Mouse (Mus musculus) stomach, embryonic 15.5 days (tissue): ENCODE results near the gene Epp13. TPM values are rescaled to one million over a fixed set of nuclear protein-coding genes. Genes with fewer than 3 reads are reported as not detected.
"Not testable (repeated sequence)": the region's sequence is repeated elsewhere in the genome, so short reads cannot be mapped to it uniquely, and the experiment has no call there.

Source experiments
- ATAC-seq: fragments of 200-750 bp; cut with Nextera tagmentation; 2 replicates; pipeline ENCODE4 v1.8.0; 2017; ENCODE audit warnings: low read depth, moderate number of reproducible peaks, moderate TSS enrichment; ENCODE audit not compliant: insufficient read depth, low FRiP score
- H3K27ac ChIP-seq: fragments of 300-500 bp; sonication (generic); 2 replicates; pipeline ENCODE4 v1.5.1; 2015; ENCODE audit warnings: mild to moderate bottlenecking, inconsistent platforms
- H3K27me3 ChIP-seq: fragments of 300-500 bp; sonication (generic); replicated peaks from 2 replicates; pipeline ENCODE4 v1.6.1; 2015; ENCODE audit warnings: inconsistent platforms
- H3K36me3 ChIP-seq: fragments of 300-500 bp; sonication (generic); 2 replicates; pipeline ENCODE4 v1.6.1; 2015; ENCODE audit warnings: inconsistent platforms
- H3K4me1 ChIP-seq: fragments of 300-500 bp; sonication (generic); 2 replicates; pipeline ENCODE4 v1.6.1; 2015; ENCODE audit warnings: inconsistent platforms
- H3K4me2 ChIP-seq: fragments of 300-500 bp; sonication (generic); 2 replicates; pipeline ENCODE4 v1.6.1; 2015; ENCODE audit warnings: mild to moderate bottlenecking, inconsistent platforms
- H3K4me3 ChIP-seq: fragments of 300-500 bp; sonication (generic); replicated peaks from 2 replicates; pipeline ENCODE4 v1.5.1; 2015; ENCODE audit warnings: inconsistent platforms
- H3K9ac ChIP-seq: fragments of 300-500 bp; sonication (generic); 2 replicates; pipeline ENCODE4 v1.6.1; 2015; ENCODE audit warnings: inconsistent platforms
- H3K9me3 ChIP-seq: fragments of 300-500 bp; sonication (generic); 2 replicates; pipeline ENCODE4 v1.6.1; 2016; ENCODE audit warnings: inconsistent platforms
- WGBS: fragments of 180-500 bp; shearing (Covaris S2); methylation state at CpG from one replicate; pipeline ENCODE4 v1.1.7; 2015; 5-methylcytosine and 5-hydroxymethylcytosine counted together
- polyA plus RNA-seq: library from polyadenylated mRNA; unstranded; fragments of >200 nt; fragmentation: Nextera tagmentation; extraction: Ambion mirVana; gene quantifications from 2 replicates; pipeline ENCODE4 v1.2.1, GENCODE M21; 2015

Epp13 gene
- not detected in 2 replicates for polyA plus RNA-seq

- no peak within 1 kb of the TSS for H3K4me3 ChIP-seq
- no peaks in the 10 kb centered on the region for H3K36me3 ChIP-seq
- no peak within 1 kb of the TSS for H3K9ac ChIP-seq
- 79% methylated on average over 6 of the region's 6 CpGs for WGBS
- H3K27me3 ChIP-seq, result no peaks in the 10 kb centered on the region
- no peak for ATAC-seq
- H3K4me2 ChIP-seq, result no peak within 1 kb of the TSS
- H3K9me3 ChIP-seq, result no peaks in the 10 kb centered on the region
- H3K4me1 ChIP-seq, result no peaks in the 10 kb centered on the region
- H3K27ac ChIP-seq, result no peak within 1 kb of the TSS
Observed at GRCm38 (mm10) chr7:6252410-6252809, at the start of gene Epp13. Gene Epp13, plus strand, starts transcription at chr7:6252710.

DNA sequence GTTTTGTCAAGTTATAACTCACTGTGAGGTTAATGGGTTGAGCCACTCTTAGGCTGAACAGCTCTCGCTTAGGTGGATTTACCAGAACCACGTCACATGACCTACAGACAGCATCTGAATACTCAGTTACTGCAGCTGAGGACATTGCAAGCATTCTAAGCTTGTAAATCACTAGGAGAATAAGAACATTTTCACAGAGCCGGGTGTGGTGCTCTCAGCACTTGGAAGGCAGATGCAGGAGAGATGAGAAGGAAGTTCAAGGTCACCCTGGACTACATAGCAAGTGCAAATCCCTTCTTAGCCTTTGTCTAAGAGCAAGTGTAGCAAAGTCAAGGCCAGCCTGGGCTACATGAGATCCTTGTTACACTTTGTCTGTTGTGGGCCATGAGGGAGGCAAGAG, 48.3 kb upstream of the Epp13 start:
- Histone ChIP-seq H3K9ac (no peak overlapping the region), H3K27ac (no peak overlapping the region), H3K9me3 (no peaks in the 10 kb centered on the region), H3K27me3 (no peaks in the 10 kb centered on the region), H3K4me3 (no peak overlapping the region), H3K36me3 (no peaks in the 10 kb centered on the region), H3K4me2 (no peak overlapping the region), H3K4me1 (no peaks in the 10 kb centered on the region)
- no peak for ATAC-seq
- WGBS, result 76% methylated on average over 3 of the region's 3 CpGs

GRCm38 (mm10) chr7:6213144-6213543, 39.4 kb upstream of the Epp13 start:
- H3K27ac ChIP-seq, result no peak overlapping the region
- 52% methylated on average over 5 of the region's 5 CpGs for WGBS
- no peak for ATAC-seq

DNA sequence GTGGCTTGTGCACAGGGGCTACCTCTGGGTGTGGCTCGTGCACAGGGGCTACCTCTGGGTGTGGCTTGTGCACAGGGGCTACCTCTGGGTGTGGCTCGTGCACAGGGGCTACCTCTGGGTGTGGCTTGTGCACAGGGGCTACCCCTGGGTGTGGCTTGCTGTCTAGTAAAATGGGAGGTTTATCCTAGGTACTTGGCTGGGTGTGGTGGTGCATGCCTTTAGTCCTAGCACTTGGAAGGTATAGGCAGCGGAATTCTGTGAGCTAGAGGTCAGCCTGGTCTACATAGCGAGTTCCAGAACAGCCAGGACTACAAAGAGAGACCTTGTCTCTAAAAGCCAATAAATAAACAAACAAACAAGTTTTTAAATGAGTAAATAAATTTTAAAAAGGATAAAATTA, 37.8 kb upstream of the Epp13 start:
- 72% methylated on average over 4 of the region's 4 CpGs for WGBS
- not testable (repeated sequence) for H3K9ac ChIP-seq, H3K36me3 ChIP-seq, ATAC-seq, H3K4me3 ChIP-seq, H3K27ac ChIP-seq, H3K27me3 ChIP-seq, H3K4me2 ChIP-seq, H3K9me3 ChIP-seq, H3K4me1 ChIP-seq

More at GRCm38 (mm10) chr7:6213144-6213543, 39.4 kb upstream of the Epp13 start:
- H3K9me3 ChIP-seq, result no peaks in the 10 kb centered on the region
- H3K4me2 ChIP-seq, result no peak overlapping the region
- H3K4me1 ChIP-seq, result no peaks in the 10 kb centered on the region
- no peak overlapping the region for H3K9ac ChIP-seq
- no peak overlapping the region for H3K4me3 ChIP-seq
- no peaks in the 10 kb centered on the region for H3K27me3 ChIP-seq
- H3K36me3 ChIP-seq, result no peaks in the 10 kb centered on the region

DNA sequence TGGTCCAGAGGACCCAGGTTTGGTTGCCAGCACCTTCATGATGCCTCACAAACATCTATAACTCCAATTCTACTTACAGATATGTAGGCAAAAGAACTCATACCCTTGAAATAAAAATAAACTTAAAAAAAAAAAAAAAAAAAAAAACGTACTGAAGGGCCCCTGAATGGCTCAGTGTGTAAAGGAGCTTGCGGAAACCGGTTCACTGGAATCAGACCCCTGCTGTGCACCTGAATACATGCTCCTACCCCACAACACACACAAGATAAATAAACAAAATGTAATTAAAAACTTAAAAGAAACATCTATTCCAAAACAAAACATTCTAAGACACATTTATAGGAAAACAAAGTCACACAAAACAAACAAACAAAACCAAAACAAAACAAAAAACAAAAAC, 32.4 kb upstream of the Epp13 start:
- H3K27me3 ChIP-seq, result no peaks in the 10 kb centered on the region
- no peak overlapping the region for H3K4me2 ChIP-seq
- no peak overlapping the region for H3K9ac ChIP-seq
- no peak overlapping the region for H3K4me3 ChIP-seq
- H3K4me1 ChIP-seq, result no peaks in the 10 kb centered on the region
- WGBS, result 60% methylated on average over 3 of the region's 3 CpGs
- no peak for ATAC-seq
- H3K9me3 ChIP-seq, result no peaks in the 10 kb centered on the region
- H3K36me3 ChIP-seq, result no peaks in the 10 kb centered on the region
- no peak overlapping the region for H3K27ac ChIP-seq

DNA sequence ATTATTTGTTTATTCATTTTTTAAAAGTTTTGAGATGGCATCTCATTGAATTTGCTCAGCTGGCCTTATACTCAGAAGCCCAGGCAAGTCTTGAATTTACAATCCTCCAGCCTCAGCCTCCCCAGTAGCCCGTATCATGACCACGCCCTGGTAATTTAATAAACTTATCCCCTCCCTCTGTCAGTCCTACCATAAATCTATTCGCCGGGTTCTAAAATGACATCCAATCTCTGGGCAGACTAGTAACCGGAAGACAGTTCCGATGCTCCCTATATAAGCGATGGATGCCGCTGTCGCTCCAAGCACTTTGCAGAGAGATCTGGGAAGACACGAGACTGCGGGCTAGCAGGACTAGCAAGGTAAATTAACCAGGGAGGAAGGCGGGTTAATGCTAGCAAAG, 30.5 kb upstream of the Epp13 start, which contains the start of gene Zscan5b:
TSS of gene Zscan5b (plus strand) at position 301 of the 400 bp plus-strand sequence.
- no peak for ATAC-seq
- 92% methylated on average over 12 of the region's 12 CpGs for WGBS

GRCm38 (mm10) chr7:6228491-6228890, 24.0 kb upstream of the Epp13 start:
- not testable (repeated sequence) for H3K9ac ChIP-seq, H3K36me3 ChIP-seq, H3K4me2 ChIP-seq, H3K27ac ChIP-seq, H3K27me3 ChIP-seq, H3K4me1 ChIP-seq, ATAC-seq, H3K4me3 ChIP-seq, H3K9me3 ChIP-seq
- WGBS, result 59% methylated on average over 8 of the region's 8 CpGs

More for the DNA sequence above, 30.5 kb upstream of the Epp13 start, which contains the start of gene Zscan5b:
- no peaks in the 10 kb centered on the region for H3K9me3 ChIP-seq
- no peak within 1 kb of the TSS for H3K4me2 ChIP-seq
- H3K27me3 ChIP-seq, result no peaks in the 10 kb centered on the region
- H3K9ac ChIP-seq, result no peak within 1 kb of the TSS
- H3K4me1 ChIP-seq, result no peaks in the 10 kb centered on the region
- H3K36me3 ChIP-seq, result no peaks in the 10 kb centered on the region
- H3K27ac ChIP-seq, result no peak within 1 kb of the TSS
- H3K4me3 ChIP-seq, result no peak within 1 kb of the TSS

DNA sequence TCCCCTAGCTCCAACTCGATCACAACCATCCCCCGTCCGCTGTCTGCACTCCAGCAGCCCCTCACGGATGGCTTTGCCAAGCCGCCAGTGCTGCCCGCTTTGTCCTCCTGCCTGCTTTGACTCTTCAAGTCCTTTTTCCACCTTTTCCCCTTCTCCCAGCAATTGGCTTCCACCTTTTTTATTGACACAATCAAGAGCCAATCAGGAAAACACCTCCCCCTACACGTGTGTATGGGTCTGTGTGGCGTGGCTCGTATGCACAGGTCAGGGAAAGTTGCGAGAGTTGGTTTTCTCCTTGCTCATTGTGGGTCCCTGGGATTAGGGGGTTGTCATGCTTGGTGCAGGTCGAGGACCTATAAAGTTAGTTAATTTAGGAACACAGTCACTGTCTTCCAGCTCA, 12.7 kb upstream of the Epp13 start:
- H3K27me3 ChIP-seq, result no peaks in the 10 kb centered on the region
- H3K9me3 ChIP-seq, result no peaks in the 10 kb centered on the region
- no peaks in the 10 kb centered on the region for H3K4me1 ChIP-seq
- no peak overlapping the region for H3K4me3 ChIP-seq
- no peaks in the 10 kb centered on the region for H3K36me3 ChIP-seq
- H3K4me2 ChIP-seq, result no peak overlapping the region
- WGBS, result 44% methylated on average over 11 of the region's 11 CpGs
- ATAC-seq, result no peak
- H3K9ac ChIP-seq, result no peak overlapping the region
- no peak overlapping the region for H3K27ac ChIP-seq

GRCm38 (mm10) chr7:6240841-6241425, 11.6 kb upstream of the Epp13 start:
- H3K27ac ChIP-seq, H3K4me1 ChIP-seq, H3K4me3 ChIP-seq, H3K9ac ChIP-seq, H3K36me3 ChIP-seq, H3K4me2 ChIP-seq, ATAC-seq, H3K9me3 ChIP-seq, H3K27me3 ChIP-seq: not testable (repeated sequence)
- 11% methylated on average over 1 of the region's 1 CpGs for WGBS

GRCm38 (mm10) chr7:6244361-6245292, 7.9 kb upstream of the Epp13 start:
- WGBS, result 34% methylated on average over 11 of the region's 11 CpGs
- Histone ChIP-seq H3K9me3 (no peaks in the 10 kb centered on the region), H3K4me3 (no peak overlapping the region), H3K4me2 (no peak overlapping the region), H3K9ac (no peak overlapping the region), H3K36me3 (no peaks in the 10 kb centered on the region), H3K4me1 (no peaks in the 10 kb centered on the region), H3K27ac (no peak overlapping the region), H3K27me3 (no peaks in the 10 kb centered on the region)
- ATAC-seq, result no peak

DNA sequence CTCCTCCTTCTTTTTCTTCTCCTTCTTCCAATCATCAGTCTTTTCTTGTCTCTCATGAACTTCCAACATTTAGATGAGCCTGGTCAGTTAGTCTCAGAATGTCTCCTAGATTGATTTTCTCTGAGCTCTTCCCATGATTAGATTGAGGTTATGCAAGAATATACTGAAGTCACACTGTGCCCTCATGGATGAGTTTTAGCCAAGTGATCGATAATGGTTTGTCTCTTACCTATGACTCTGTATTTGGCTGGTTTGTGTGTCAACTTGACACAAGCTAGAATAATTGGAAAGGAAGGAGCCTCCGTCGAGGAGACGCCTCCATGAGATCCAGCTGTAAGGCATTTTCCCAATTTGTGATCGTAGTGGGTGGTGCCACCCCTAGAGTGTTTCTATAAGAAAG, 1.9 kb downstream of the Epp13 start:
- Histone ChIP-seq H3K4me1 (no peaks in the 10 kb centered on the region), H3K4me3 (no peak overlapping the region), H3K27ac (no peak overlapping the region), H3K9ac (no peak overlapping the region), H3K27me3 (no peaks in the 10 kb centered on the region), H3K4me2 (no peak overlapping the region), H3K36me3 (no peaks in the 10 kb centered on the region), H3K9me3 (no peaks in the 10 kb centered on the region)
- no peak for ATAC-seq
- WGBS, result 91% methylated on average over 5 of the region's 5 CpGs

- no peak for ATAC-seq
Observed at GRCm38 (mm10) chr7:6257386-6257785, 4.9 kb downstream of the Epp13 start.

More at GRCm38 (mm10) chr7:6257386-6257785, 4.9 kb downstream of the Epp13 start:
- Histone ChIP-seq H3K4me2 (no peak overlapping the region), H3K36me3 (no peaks in the 10 kb centered on the region), H3K9me3 (no peaks in the 10 kb centered on the region), H3K9ac (no peak overlapping the region), H3K27me3 (no peaks in the 10 kb centered on the region), H3K27ac (no peak overlapping the region), H3K4me3 (no peak overlapping the region), H3K4me1 (no peaks in the 10 kb centered on the region)
- 79% methylated on average over 4 of the region's 4 CpGs for WGBS
